Mouse (Mus musculus) 3134 (cell line): ENCODE data around the gene Klra6.
"Not testable (repeated sequence)": the region's sequence is repeated elsewhere in the genome, so short reads cannot be mapped to it uniquely, and the experiment has no call there.

Experiments
- DNase-seq: peaks from one replicate; pipeline ENCODE4 v3.0.0-alpha.2; 2011; ENCODE audit warnings: low spot score; ENCODE audit not compliant: insufficient read length; ENCODE audit errors: extremely low read depth

Klra6 gene

DNA sequence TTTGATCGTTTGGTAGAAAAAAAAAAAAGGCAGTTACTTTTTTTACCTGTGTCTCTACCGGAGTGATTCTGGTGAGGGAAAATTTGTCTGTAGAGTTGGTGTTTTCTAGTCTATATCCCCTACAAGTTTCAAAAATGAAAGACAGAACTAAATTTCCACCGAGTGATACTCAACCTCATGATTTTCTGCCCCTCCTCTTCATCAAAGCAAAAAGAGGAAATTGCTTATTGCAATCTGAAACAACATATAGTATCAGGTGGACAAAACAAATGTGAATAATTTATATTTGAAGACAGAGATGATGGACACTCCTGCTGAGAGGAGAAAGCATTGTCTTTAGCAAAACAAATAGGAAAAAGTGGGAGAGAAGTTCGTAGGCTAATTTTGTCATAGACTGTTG, at the start of gene Klra6:
TSS of gene Klra6 (minus strand) at position 101 of the 400 bp plus-strand sequence.
- no peak for DNase-seq

DNA sequence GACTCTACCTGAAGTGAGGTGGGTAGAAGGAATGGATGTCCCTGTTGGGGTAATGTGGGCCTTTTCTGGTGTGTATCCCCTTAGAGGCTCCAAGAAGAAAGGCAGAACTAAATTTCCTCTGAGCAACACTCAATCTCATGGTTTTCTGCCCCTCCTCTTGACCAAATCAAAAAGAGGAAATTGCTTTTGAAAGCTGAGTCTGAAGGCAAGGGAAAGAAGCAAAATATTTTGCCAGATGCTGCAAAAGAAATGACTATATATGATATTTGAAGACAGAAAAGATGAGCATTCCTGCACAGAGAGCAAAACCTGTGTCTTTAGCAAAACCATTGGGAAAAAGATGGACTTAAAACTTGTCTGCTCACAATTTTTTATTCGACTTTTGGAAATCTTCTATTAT, 40.4 kb upstream of the Klra6 start, which contains the start of gene Klra4:
TSS of gene Klra4 (minus strand) at position 101 of the 400 bp plus-strand sequence.
- not testable (repeated sequence) for DNase-seq

DNA sequence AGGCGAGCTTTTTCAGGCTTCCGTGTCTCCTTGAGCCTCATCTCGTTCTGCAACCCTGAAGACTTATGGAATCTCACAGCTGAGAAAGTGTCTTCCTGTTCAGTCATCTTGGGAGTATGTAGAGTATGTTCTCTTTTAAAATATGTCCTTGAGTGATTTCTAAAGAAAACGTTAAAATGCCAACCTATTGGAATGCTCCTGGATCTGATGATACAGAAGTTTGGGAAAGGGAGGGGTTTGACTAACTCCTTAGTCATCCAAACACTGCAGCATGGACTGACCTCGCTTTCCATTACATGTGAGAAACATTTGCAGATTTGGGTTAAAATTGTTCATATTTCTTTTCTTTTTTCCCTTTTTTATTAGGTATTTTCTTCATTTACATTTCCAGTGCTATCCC, 38.4 kb upstream of the Klra6 start:
- peak; percentile 65 for DNase-seq

DNA sequence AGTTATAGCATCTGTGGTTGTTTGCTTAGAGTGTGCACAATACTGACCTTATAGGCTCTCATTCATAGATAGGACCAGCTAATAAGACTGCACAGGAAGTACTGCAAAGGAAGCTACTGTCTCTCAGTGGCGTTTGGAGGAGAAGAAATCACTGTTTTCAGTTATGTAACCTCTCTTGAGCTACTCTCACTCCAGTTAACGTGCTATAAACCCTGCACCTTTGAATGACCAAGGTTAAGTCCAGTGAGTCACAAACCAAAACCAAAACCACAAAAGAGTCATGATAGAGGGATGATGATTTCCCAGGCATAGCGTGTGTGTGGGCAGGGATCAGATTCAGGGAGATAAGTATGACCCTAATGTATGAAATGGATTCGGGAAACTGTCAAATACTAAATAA, 8.4 kb upstream of the Klra6 start:
- not testable (repeated sequence) for DNase-seq

DNA sequence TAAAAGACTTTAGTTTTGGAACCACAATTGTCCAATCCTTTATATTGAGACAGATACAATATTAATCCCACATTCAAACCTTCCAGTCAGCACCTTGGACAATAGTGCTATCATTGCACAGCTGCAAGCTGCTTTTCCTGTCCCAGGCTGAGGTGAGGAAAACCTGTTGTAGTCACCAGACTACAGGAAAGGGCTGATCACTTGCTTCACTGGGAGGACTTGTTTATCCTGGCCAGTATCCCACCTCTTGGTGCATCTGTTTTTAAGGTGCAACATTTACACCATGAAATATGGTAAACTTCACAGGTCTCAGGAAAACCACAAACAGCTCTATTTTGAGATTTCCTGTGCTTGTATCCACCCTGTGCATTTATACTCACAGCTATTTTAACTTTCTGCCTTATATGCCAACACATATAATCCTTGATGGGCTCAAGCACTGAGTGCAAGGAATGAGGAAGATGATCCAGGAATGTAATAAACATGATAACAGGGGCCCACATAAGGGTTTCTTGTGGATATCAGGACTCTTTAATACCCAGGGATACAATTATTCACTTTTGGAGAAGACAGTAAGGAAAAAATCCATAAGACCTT, 4.8 kb upstream of the Klra6 start:
- DNase-seq = not testable (repeated sequence)
